Mouse (Mus musculus) neural tube, embryonic 14.5 days (tissue): Measurements from ENCODE around the gene Fbxl2. TPM values are rescaled to one million over a fixed set of nuclear protein-coding genes. Genes with fewer than 3 reads are reported as not detected.

ENCODE experiments used
- ATAC-seq: fragments of 200-750 bp; cut with Nextera tagmentation; 2 replicates; pipeline ENCODE4 v1.8.0; 2017; ENCODE audit warnings: low read depth, mild to moderate bottlenecking, moderate TSS enrichment, moderate library complexity
- H3K27ac ChIP-seq: fragments of 300-500 bp; sonication (generic); 2 replicates; pipeline ENCODE4 v1.5.1; 2014; ENCODE audit warnings: low read depth, mild to moderate bottlenecking, control low read depth, low read length, moderate library complexity, mixed read lengths
- H3K27me3 ChIP-seq: fragments of 300-500 bp; sonication (generic); 2 replicates; pipeline ENCODE4 v1.6.1; 2014; ENCODE audit warnings: low read length; ENCODE audit not compliant: control insufficient read depth, insufficient read depth
- H3K36me3 ChIP-seq: fragments of 300-500 bp; sonication (generic); 2 replicates; pipeline ENCODE4 v1.6.1; 2014; ENCODE audit warnings: low read length, mixed read lengths; ENCODE audit not compliant: control insufficient read depth, insufficient read depth
- H3K4me1 ChIP-seq: fragments of 300-500 bp; sonication (generic); 2 replicates; pipeline ENCODE4 v1.6.1; 2014; ENCODE audit warnings: low read length; ENCODE audit not compliant: control insufficient read depth, insufficient read depth
- H3K4me2 ChIP-seq: fragments of 300-500 bp; sonication (generic); 2 replicates; pipeline ENCODE4 v1.6.1; 2014; ENCODE audit warnings: mild to moderate bottlenecking, low read depth, low read length, control low read depth
- H3K4me3 ChIP-seq: fragments of 300-500 bp; sonication (generic); 2 replicates; pipeline ENCODE4 v1.5.1; 2014; ENCODE audit warnings: low read depth, low read length, control low read depth, mixed read lengths
- H3K9ac ChIP-seq: fragments of 300-500 bp; sonication (generic); replicated peaks from 2 replicates; pipeline ENCODE4 v1.6.1; 2014; ENCODE audit warnings: low read depth, mild to moderate bottlenecking, control low read depth, low read length, mixed read lengths
- H3K9me3 ChIP-seq: fragments of 300-500 bp; sonication (generic); 2 replicates; pipeline ENCODE4 v1.6.1; 2016; ENCODE audit warnings: low read length; ENCODE audit not compliant: control insufficient read depth
- WGBS: fragments of 180-500 bp; shearing (Covaris S2); extraction: QIAGEN DNeasy Blood & Tissue Kit; methylation state at CpG from one replicate; pipeline ENCODE4 v1.1.7; 2014; 5-methylcytosine and 5-hydroxymethylcytosine counted together
- polyA plus RNA-seq: library from polyadenylated mRNA; unstranded; fragments of >200 nt; fragmentation: Nextera tagmentation; extraction: Ambion mirVana; gene quantifications from 2 replicates; pipeline ENCODE4 v1.2.1, GENCODE M21; 2014

Gene Fbxl2
- polyA plus RNA-seq, 1 experiment from 2014 or later: 26.2 TPM

GRCm38 (mm10) chr9:114057090-114057796 lies 11.3 kb upstream of the Fbxl2 start, which contains the start of gene Susd5:
Susd5 (plus strand) TSS chr9:114057140.
- H3K9me3 ChIP-seq: no peaks in the 10 kb centered on the region
- peak within 1 kb of the TSS; percentile 46 for H3K9ac ChIP-seq
- peak within 1 kb of the TSS; percentile 43 for H3K4me3 ChIP-seq
- peak; percentile 54; the same call in 1 of the 2 replicates for ATAC-seq
- under 1% methylated on average over 59 of the region's 60 CpGs for WGBS
- H3K27me3 ChIP-seq: peaks cover 14% of the 10 kb centered on the region
- H3K4me2 ChIP-seq: peak within 1 kb of the TSS; percentile 72
- no peaks in the 10 kb centered on the region for H3K36me3 ChIP-seq
- no peaks in the 10 kb centered on the region for H3K4me1 ChIP-seq
- H3K27ac ChIP-seq: no peak within 1 kb of the TSS

- Histone ChIP-seq H3K9ac (no peak overlapping the region), H3K4me1 (no peaks in the 10 kb centered on the region), H3K4me2 (no peak overlapping the region), H3K9me3 (no peaks in the 10 kb centered on the region), H3K36me3 (no peaks in the 10 kb centered on the region), H3K4me3 (no peak overlapping the region), H3K27me3 (peaks cover 12% of the 10 kb centered on the region), H3K27ac (no peak overlapping the region)
- WGBS: 84% methylated on average over 6 of the region's 6 CpGs
- ATAC-seq: no peak
These were observed 6.9 kb upstream of the Fbxl2 start for GRCm38 (mm10) chr9:114052866-114053265.

DNA sequence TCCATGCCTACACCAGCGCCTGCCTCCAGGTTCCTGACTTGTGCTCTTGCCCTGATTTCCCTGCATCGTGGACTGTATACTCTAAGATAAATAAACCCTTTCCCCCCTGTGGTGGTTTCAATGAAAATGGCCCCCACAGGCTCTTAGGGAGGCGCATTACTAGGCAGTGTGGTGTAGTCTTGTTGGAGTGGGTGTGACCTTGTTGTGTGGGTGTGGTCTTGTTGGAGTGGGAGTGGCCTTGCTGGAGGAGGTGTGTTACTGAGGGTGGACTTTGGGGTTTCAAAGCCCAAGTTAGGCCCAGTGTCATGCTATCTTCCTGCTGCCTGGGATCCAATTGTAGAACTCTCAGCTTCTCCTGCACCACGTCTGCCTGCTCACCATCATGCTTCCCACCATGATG lies 6.0 kb upstream of the Fbxl2 start:
- ATAC-seq: no peak
- Histone ChIP-seq H3K4me2 (no peak overlapping the region), H3K27ac (no peak overlapping the region), H3K4me3 (no peak overlapping the region), H3K4me1 (no peaks in the 10 kb centered on the region), H3K27me3 (peaks cover 6% of the 10 kb centered on the region), H3K9ac (no peak overlapping the region), H3K36me3 (no peaks in the 10 kb centered on the region), H3K9me3 (no peaks in the 10 kb centered on the region)
- 72% methylated on average over 4 of the region's 4 CpGs for WGBS

DNA sequence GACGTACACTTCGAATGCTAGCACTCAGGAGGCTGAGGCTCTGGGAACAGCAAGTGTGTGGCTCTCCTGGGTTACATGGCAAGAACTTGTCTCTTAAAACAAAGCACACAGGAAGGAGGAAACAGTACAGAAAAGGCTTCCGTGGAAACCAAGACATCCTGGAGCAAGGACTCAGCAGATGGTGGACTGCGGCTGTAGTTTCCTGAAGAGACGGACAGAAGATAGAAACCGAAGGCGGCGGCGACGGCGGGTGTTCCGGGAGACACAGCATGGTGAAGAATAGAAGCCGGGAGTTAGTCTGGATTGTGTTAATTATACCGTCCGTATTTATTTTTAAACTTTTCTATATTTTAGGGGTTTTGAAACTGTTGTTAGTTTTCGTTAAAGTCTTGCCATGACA lies 4.8 kb upstream of the Fbxl2 start:
- peaks cover 4% of the 10 kb centered on the region; the same call in 1 of the 2 replicates for H3K27me3 ChIP-seq
- ATAC-seq: no peak
- no peak overlapping the region for H3K9ac ChIP-seq
- WGBS: 90% methylated on average over 16 of the region's 16 CpGs
- no peak overlapping the region for H3K27ac ChIP-seq
- no peak overlapping the region for H3K4me2 ChIP-seq
- no peaks in the 10 kb centered on the region for H3K9me3 ChIP-seq
- H3K36me3 ChIP-seq: no peaks in the 10 kb centered on the region
- no peaks in the 10 kb centered on the region for H3K4me1 ChIP-seq
- no peak overlapping the region for H3K4me3 ChIP-seq

GRCm38 (mm10) chr9:114050106-114050505 lies 4.1 kb upstream of the Fbxl2 start:
- Histone ChIP-seq H3K4me1 (no peaks in the 10 kb centered on the region), H3K4me3 (no peak overlapping the region), H3K27me3 (no peaks in the 10 kb centered on the region), H3K4me2 (no peak overlapping the region), H3K9me3 (no peaks in the 10 kb centered on the region), H3K27ac (no peak overlapping the region), H3K9ac (no peak overlapping the region), H3K36me3 (no peaks in the 10 kb centered on the region)
- ATAC-seq: no peak
- 80% methylated on average over 7 of the region's 7 CpGs for WGBS

- no peak for ATAC-seq
- no peaks in the 10 kb centered on the region for H3K36me3 ChIP-seq
- H3K27me3 ChIP-seq: no peaks in the 10 kb centered on the region
- H3K9me3 ChIP-seq: no peaks in the 10 kb centered on the region
- H3K9ac ChIP-seq: no peak overlapping the region
- H3K4me1 ChIP-seq: no peaks in the 10 kb centered on the region
- WGBS: 93% methylated on average over 7 of the region's 7 CpGs
- H3K4me3 ChIP-seq: no peak overlapping the region
- no peak overlapping the region for H3K4me2 ChIP-seq
- no peak overlapping the region for H3K27ac ChIP-seq
These were observed 685 bp upstream of the Fbxl2 start for GRCm38 (mm10) chr9:114046676-114047075.

- WGBS: 54% methylated on average over 3 of the region's 3 CpGs
- Histone ChIP-seq H3K27ac (no peak overlapping the region), H3K9ac (no peak overlapping the region), H3K4me1 (no peaks in the 10 kb centered on the region), H3K9me3 (no peaks in the 10 kb centered on the region), H3K4me2 (no peak overlapping the region), H3K4me3 (no peak overlapping the region), H3K27me3 (no peaks in the 10 kb centered on the region), H3K36me3 (no peaks in the 10 kb centered on the region)
- no peak for ATAC-seq
These were observed 1.5 kb downstream of the Fbxl2 start for GRCm38 (mm10) chr9:114044446-114044845.

DNA sequence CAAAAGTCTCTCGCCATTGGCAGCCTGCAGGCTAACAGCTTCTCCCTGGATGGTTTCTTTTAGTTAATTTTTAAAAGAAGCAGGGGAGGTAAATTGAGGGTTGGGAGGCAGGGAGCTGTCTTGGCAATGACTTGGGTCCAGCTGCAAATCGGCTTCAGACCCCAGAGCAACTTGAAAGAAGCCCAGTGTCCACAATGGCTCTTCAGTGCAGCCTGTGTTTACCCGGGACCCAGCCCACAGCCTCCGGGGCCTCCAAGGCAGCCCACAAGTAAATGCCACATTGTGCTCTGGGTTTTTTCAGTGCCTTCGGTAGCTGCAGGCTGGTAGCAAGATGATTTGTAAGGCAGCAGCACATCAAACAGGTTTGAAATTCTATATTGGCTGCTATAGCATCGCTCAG lies 3.5 kb downstream of the Fbxl2 start:
- no peak overlapping the region for H3K4me3 ChIP-seq
- H3K27ac ChIP-seq: no peak overlapping the region
- 36% methylated on average over 6 of the region's 6 CpGs for WGBS
- no peaks in the 10 kb centered on the region for H3K4me1 ChIP-seq
- H3K9ac ChIP-seq: no peak overlapping the region
- no peaks in the 10 kb centered on the region for H3K36me3 ChIP-seq
- H3K27me3 ChIP-seq: no peaks in the 10 kb centered on the region
- no peak overlapping the region for H3K4me2 ChIP-seq
- H3K9me3 ChIP-seq: no peaks in the 10 kb centered on the region
- ATAC-seq: no peak

- no peak for ATAC-seq
- H3K27ac ChIP-seq: no peak overlapping the region
- 82% methylated on average over 4 of the region's 4 CpGs for WGBS
These were observed 5.0 kb downstream of the Fbxl2 start for GRCm38 (mm10) chr9:114040945-114041344.

More at GRCm38 (mm10) chr9:114040945-114041344, 5.0 kb downstream of the Fbxl2 start:
- Histone ChIP-seq H3K4me3 (no peak overlapping the region), H3K4me1 (no peaks in the 10 kb centered on the region), H3K9me3 (no peaks in the 10 kb centered on the region), H3K27me3 (no peaks in the 10 kb centered on the region), H3K36me3 (no peaks in the 10 kb centered on the region), H3K4me2 (no peak overlapping the region), H3K9ac (no peak overlapping the region)
